Mouse (Mus musculus) brain, embryonic 14.5 days (tissue): ENCODE measurements at regions not wholly inside any gene's neighbourhood (a gene's known extent, or its start where the extent isn't known, plus 50 kb on each side); places are given as distances from the start of the nearest gene placed in this dataset.

Experiments used
- DNase-seq: peaks from one replicate; pipeline ENCODE4 v3.0.0-alpha.2; 2011; ENCODE audit warnings: low read depth
- CTCF ChIP-seq: fragments of 200-500 bp; IDR thresholded peaks from 2 replicates; pipeline ENCODE4 v1.5.1; 2012; ENCODE audit warnings: inconsistent platforms, mild to moderate bottlenecking, moderate library complexity, borderline replicate concordance; ENCODE audit not compliant: insufficient read depth, insufficient read length; ENCODE audit errors: extremely low read depth
- POLR2A ChIP-seq: fragments of 200-500 bp; IDR thresholded peaks from 2 replicates; pipeline ENCODE4 v1.6.1; 2012; ENCODE audit warnings: mild to moderate bottlenecking, inconsistent platforms, borderline replicate concordance; ENCODE audit not compliant: poor library complexity, insufficient read depth, insufficient read length, severe bottlenecking; ENCODE audit errors: extremely low read depth

- TF ChIP-seq POLR2A (no peak), CTCF (no peak)
- DNase-seq: no peak
These were observed 379.6 kb upstream of the Npvf start for GRCm38 (mm10) chr6:51033835-51034234.

- no peak for DNase-seq
- TF ChIP-seq POLR2A: no peak
- TF ChIP-seq CTCF: no peak
These were observed 381.8 kb upstream of the Npvf start for GRCm38 (mm10) chr6:51036074-51036473.

DNA sequence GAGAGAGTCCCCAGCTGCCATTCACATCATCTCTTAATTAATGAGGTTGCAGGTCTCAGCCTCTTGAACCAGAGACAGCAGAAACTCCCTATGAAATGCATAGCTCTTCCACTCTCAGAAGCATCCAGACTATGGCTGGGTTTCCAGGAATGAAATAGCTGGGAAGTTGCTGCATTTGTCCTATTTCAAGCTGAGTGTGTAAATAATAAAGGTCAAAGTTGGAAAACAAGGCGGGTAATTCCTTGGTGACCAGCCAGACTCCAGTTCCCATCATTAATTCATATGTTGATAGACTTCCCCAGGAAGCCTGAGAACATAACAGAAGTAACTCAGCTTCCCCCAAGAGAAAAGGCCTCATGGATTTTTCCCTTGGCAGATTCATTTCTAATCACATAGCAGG is 382.3 kb upstream of the Npvf start:
- peak; percentile 40 for DNase-seq
- TF ChIP-seq POLR2A: no peak
- TF ChIP-seq CTCF: no peak

DNA sequence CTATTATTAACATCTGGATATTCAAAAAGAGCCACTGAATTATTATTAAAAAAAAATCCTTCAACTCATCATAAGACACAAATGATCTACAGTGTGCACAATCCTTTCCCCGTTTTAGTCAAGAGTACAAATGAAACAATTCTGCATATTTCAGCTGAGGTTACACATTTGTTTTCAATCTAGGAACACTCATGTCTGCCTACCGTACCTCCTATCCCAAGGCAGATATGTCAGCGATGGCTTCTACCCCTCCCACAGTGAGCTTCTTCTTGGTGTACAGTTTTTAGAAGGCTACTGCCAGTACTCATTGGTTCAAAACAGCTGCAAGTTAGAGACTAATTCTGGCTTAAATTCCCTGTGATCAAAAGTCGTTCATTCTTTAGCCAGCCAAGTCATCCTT is 382.7 kb upstream of the Npvf start:
- no peak for DNase-seq
- TF ChIP-seq CTCF (no peak), POLR2A (no peak)

DNA sequence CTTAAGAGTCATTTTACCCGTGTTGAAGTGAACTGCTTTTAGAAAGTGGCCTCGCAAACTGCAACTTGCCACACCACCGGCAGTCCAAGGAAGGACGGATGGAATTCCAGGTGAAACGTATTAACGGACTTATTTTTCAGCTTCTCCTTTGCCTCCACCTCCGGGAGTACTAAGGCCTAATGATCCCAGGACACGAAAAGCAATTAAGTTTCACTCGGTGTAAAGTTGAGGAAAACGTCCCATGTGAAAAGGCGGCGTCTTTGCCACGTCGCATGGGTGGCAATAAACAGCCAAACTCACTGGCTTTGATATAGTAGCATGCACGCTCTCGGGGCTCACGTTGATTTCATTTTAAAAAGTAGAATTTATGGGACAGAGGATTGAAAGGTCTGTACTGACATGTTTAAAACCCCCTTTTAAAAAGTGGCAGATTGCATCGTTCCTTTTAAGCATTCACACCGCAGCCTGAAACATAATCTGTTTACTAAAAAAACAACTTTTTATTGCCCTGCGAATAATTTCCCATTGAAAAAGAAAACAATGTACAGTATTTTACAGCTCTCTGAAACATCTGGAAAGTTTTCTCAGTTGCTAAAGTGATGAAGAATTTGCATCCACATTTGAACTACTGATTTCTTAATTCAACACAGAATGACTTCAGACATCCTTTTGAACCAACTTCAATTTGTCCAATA is 385.4 kb upstream of the Npvf start:
- TF ChIP-seq POLR2A: no peak
- no peak for TF ChIP-seq CTCF
- no peak for DNase-seq

DNA sequence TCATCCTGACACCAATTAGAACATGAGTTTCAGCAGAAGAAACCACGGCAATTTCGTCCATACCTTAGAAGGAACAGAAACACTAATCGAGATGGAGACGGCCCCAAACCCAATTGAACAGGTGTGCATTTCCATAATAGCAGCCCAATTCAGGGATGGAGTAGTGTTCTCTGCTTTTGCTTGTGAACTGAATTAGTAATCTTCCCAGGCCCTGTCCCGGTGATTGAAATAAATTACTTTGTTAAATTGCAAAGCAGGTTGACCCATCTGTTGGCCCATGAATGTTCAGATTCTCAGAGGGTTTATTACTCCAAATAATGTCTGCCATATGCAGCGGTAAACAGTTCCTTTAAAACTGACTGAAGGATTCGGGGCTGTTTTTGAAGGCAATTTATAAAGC is 388.5 kb upstream of the Nfe2l3 start:
- TF ChIP-seq POLR2A (no peak), CTCF (no peak)

GRCm38 (mm10) chr6:51044873-51045272 is 387.6 kb upstream of the Nfe2l3 start:
- TF ChIP-seq POLR2A: no peak
- no peak for TF ChIP-seq CTCF
- no peak for DNase-seq

More for the DNA sequence above, 388.5 kb upstream of the Nfe2l3 start:
- peak; percentile 84 for DNase-seq

DNA sequence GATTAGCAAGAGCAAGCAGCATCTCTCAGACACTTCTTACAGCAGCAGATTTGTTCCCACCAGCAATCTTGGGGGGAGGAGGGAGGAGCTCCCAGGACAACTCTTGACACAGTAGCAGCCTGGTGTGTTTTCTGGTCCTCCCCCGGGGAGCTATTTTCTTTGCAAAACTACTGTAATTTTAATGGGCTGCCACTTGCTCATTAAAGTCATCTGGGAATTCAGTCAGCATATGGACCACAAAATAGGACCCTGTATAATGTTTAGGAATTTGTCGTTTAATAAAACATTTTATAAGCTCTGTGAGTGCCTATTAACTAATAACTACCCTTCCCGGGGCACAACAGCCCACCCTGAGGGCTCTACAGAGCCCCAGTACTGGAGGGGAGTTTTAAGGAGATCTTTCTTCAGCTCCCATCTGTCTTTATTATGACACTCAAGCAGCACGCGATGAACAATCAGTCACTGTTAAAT is 380.0 kb upstream of the Nfe2l3 start:
- peak; percentile 87 for DNase-seq
- TF ChIP-seq CTCF (no peak), POLR2A (no peak)

DNA sequence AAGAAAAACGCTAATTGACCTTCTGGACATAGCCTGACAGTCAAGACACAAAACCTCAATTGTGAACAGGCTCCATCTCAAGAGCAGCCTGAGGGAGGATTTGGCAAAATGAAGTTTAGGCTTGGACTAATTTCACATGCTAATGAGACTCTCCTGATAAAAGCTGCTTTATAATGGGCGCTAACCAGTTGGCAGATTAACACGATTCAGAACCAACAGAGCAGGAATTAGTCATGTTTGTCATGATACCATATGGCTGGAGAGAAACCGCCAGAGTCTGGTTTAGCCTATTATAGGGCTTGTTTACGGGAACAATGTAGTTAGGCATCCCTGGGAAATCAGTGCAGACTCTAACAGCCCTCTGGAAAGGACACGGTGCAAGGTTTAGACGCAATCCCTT is 375.2 kb upstream of the Nfe2l3 start:
- TF ChIP-seq CTCF (no peak), POLR2A (no peak)

DNA sequence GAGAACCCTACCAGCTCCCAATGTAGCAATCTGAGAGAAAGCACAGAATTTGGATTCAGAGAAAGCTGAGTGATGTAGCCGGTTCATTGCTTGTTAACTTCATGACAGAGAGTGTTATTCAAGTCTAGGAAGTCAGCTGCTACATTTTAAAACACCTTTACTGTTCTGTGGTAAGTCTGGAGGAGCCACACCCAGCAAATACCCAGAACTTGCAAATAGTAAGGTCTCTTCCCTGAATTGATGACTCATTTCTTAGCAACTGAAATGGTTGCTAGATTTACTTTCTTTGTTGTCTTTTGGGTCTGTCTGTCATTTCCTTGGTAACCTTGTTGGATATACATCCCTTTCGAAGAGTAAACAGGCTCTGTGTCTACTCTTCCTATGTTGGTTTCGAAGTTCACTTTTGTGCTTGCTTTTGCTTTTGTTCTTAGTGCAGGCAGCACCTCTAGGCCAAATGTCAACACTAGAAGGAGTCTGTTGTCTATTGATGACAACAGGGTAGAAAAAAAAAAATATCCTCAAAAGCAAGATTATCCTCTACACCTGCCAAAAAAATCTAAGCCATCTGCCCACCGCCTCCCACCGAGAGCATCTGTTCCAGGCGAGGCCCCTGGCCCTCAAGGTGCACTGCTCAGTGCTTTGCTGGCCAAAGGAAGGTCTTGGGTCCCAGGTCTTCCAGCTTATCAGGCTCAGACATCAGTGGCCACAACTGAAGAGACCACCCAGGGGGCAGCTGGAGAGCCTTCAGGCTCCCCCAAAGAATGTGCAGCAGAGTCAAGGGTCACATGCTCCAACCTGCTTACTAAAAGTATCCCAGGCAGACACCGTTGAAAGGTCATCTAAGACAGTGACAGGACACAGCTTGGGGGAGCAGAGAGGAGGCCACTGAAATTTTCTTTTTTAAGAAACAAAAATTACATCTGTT is 372.3 kb upstream of the Nfe2l3 start:
- DNase-seq: no peak
- TF ChIP-seq CTCF: no peak
- TF ChIP-seq POLR2A: no peak

More for the DNA sequence above, 375.2 kb upstream of the Nfe2l3 start:
- peak; percentile 98 for DNase-seq

DNA sequence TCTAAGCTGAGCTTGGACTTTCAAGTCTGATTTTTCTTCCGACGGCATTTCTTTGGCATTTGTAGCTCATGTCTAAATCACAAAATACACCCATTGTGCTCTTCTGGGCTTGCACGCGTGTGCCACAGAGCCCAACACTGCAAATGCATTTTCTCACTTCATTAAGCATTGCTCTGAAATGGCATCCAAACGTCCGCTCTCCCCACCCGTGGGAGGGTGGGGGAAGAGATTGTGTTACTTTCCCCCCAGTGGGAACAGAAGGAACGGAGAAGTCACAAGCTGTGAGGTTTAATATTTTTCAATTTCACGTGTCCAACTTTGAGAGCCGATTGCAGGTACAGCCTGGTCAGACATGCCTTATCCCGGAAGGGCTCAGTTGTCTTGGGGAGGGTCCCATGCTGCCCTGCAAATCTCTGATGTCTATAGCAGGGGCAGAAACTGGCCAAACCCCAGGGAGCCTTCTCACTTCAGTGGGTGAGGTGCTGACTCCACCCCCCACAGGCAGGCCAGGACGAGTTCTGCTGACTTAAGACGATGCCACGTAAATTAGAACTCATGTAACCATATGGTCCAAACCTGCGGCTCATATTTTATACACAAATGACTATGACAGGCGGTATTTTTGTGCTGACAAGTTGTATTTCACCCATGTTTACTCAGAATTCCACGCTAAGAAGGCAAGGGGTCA is 371.5 kb upstream of the Nfe2l3 start:
- TF ChIP-seq POLR2A: no peak
- no peak for TF ChIP-seq CTCF
- DNase-seq: peak; percentile 73
